Mouse (Mus musculus): ENCODE measurements around the gene Macrod2.

The Macrod2 gene

DNA sequence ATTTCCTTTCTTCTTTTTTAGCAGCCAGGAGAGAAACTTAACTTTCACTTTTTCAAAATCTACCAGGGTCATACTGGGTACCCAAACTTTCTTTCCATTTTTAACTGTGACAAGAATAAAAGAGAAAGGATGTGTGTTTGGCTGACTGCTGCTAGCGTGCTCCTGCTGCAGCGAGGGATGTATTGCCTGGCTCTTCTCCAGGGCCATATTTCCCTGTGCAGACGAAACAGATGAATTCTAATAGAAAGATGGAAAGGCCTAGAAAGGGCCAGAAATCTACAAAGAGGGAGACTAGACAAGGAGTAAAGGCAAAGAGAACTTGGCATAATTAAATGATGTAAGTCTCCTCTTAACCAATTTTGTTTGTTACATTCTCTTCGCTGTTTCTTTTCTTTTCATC lies 2005.7 kb downstream of the Macrod2 start:
- ChIA-PET CTCF (no interaction called here), POLR2A (no interaction called here)

DNA sequence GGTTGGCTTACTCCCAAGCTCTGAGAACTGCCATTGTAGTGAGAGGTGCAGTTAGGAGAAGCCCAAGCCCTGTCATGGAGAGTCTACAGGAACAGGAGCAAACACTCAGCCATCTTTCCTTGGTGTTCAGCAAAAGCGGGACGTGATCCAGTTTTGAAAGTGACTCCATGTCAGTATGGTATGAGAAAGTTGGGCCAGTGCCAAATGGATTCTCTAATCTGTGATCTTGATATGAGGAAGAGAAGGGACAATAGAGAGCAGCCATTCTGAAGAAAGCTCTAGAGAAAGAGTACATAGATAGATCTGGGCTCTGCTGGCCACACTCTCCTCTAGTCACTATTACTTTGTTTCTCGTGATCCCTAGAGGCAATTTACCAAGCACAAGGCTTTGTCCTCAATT lies 2006.2 kb downstream of the Macrod2 start:
- CTCF ChIA-PET: no interaction called here
- POLR2A ChIA-PET: no interaction called here

DNA sequence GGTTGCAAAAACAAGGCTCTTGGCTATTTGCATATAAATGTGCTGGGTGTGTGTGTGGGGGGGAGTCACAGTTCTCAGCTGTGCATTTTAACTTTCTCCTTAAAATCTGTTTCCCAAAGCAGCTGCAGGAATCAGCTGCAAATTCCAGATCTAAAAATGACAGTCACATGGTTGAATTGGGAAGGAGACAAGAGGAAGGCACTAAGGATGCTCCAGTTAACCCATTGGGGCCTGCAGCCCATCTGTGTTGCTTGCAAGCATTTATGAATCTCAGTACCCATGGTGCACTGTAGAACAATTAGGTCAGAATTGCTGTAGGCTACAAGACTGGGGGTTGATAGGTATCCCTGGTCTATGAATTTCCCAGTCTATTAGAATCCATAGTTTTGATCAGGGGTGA lies 2008.3 kb downstream of the Macrod2 start:
- POLR2A ChIA-PET: no interaction called here
- CTCF ChIA-PET: no interaction called here

DNA sequence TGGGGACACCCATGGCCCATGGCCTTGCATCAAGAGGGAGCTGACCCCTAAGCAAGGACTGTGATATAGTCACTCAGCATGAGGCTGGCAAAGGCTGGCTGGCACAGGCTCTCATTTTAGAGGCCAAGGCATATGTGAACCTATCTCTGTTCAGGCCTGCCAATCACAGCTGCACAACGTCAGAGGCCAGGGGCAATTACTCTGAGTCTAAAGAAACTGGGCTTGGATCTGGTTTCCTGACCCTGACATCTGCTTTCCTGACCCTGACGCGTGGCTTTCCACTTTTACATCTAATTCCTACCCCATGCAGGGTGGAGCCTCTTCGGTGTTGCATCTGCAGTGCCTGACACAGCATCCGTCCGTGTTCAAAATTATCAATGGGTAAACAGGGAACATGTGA lies 2009.2 kb downstream of the Macrod2 start:
- ChIA-PET CTCF (no interaction called here), POLR2A (no interaction called here)

DNA sequence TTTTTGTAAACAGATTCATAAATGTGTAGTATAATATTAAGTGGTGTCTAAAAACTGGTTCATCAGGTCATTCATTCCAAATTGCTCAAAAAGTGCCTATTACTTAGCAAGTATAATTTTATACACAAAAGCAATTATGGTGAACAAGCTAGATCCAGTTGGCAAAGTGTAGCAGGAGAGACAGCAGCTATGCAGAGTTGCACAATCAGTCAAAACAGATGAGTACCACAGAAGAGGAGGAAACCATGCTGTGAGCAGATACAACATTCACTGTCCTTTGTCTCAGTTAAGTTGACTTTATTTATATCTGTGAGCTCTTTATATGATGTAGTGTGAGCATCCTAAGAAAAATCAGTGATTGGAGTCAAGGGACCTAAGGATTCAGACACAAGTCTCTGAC lies 2012.2 kb downstream of the Macrod2 start:
- POLR2A ChIA-PET: no interaction called here

DNA sequence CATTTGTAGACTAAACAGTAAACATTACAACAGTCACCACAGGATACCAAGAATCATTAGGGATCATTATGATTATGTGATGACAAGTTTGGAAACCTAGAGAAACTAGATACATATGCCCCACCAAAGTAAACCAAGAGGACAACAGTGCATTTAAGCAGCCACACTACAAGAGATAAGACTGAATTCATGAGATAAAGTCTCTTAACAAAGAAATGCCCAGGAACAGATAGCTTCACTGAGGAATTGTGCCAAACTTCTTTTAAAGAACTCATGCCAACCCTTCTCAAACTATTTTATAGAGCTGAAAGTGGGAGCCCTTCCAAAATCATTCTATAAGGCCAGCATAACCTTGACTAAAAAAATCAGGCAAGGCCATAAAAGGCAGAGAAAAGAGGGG lies 2015.0 kb downstream of the Macrod2 start:
- POLR2A ChIA-PET: interaction anchor here in 1 of 4 experiments (0.6 kb wide), 1 partner anchor 10 kb away, joined by 3 read pairs; no protein-coding TSS in a partner anchor
- CTCF ChIA-PET: no interaction called here

More for the DNA sequence above, 2012.2 kb downstream of the Macrod2 start:
- CTCF ChIA-PET: interaction anchor here in 1 of 4 experiments (0.6 kb wide), 1 partner anchor 1574 kb away, joined by 3 read pairs; no protein-coding TSS in a partner anchor

DNA sequence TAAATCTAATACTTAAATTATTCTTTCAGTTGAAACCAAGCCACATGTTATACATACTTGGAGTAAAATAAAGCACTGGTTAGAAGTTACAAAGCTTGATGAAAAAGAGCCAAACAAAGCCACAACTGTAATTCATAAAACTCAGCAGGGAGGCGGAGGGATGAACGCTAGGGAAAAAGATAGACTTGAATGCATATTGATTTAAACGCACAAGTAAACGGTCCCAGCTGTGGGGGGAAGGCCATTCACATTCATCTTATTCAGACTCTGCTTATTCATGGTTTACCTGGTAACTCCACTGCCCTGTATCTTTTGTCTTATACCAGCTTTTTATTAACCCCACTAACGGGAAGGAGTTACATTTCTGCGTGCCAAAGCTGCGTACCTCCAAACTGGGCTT lies 2038.0 kb downstream of the Macrod2 start:
- ChIA-PET CTCF (no interaction called here), POLR2A (no interaction called here)

DNA sequence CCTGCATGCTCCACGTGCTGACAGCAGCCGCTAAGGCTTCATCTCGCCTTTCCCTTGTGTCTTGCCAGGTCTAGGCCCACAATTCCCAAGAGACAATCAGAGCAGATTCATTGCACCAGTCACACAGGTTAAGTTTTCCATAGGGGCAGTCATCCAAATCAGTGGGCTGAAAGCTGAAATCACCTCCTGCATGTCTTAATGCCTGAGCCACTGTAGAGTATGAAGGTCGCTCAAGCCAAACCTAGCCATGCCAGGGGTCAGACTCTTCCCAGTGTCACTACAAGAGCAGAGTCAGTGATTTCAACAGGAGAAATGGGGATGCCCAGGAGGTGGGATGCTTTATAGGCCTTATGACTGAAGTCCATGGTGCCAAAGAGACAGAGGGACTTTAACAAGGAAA lies 2039.6 kb downstream of the Macrod2 start:
- ChIA-PET POLR2A (no interaction called here), CTCF (no interaction called here)

DNA sequence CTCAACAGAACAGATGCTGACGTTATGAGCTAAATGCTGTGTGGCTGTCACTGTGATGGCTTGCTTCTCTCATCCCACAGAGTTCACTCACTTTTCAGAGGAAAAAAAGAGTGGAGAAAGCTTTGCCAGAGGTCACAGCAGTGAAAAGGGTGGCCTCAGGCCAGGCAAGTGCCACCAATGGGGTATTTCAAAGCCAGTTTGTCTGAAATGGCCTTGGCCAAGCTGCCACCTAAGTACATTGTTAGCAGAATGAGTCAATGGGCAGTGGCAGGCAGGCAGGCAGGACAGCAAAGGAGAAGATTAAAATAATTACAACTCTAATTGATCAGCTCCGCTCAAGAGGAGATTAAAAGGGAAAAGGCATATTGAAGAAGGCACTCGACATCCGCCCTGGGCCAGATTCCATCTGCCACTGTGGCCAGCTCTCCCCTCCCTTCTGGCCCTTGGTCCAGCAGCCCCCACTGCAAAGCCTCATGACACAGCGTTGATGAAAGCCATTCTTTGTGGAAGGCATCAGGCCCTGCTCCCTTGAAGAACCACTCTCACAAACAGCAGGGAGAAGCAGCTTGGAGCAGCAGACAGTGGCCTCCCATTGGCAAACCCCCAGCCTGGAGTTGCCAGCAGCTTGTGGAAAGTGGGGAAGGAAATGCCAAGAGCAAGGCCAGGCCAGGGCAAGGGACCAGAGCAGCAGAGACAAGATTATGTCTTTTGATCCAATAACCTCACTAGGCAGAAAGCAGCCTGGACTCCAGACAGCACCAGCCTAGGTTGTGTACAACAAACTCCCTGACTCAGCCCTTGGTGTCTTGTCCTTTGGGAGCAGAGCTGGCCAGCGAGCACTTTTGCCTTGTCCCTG lies 2042.7 kb downstream of the Macrod2 start:
- POLR2A ChIA-PET: no interaction called here
- CTCF ChIA-PET: no interaction called here

Data from embryonic stem cell, embryonic (primary cell).